8 mouse cellular contexts compared by ENCODE assay signal in the genomic region with DNA sequence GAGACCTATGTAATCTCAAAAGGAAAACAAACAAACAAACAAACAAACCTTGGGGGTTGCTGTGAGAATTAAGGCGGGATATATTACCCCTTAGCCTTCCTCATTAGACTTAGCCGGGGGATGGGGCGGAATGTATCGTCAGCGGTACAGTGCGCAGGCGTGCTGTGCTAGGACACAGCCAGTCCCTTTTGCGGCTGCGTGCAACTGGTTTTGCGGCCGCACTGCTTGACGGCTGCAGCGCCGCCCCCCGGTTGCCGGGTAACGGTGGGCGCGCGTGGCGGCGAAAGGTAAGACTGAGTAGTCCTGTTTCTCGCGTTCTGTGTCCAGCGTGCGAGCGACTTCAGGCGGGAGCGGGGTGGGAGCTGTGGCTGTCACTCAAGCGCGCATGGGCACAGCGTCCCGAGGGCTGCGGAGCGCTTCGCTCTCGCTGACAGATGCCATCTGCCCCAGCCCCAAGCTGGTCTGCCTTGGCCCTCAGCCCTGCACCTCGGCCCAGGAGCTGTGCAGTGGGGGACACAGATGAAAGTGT. TPM values are rescaled to one million over a fixed set of nuclear protein-coding genes. Genes with fewer than 3 reads are reported as not detected.
DNase-seq lines count a peak whose midpoint lies in the region; ATAC-seq and TF ChIP-seq lines count a peak whose summit lies in the region.

A gene (plus strand): TSS at position 223 of the 529 bp plus-strand sequence.

- in situ Hi-C loops in CH12.LX (cut with MboI; ENCODE audit: low pct_ligation_motif_present, low pct_unique_long_range_greater_than_20kb, low sequenced_read_pairs) = loop anchor here (10.0 to 25.0 kb wide), 2 partner anchors 157 to 490 kb away; no protein-coding TSS in a partner anchor

- peak within 1 kb of the TSS; percentile 50; the same call in 1 of the 2 replicates for H3K27ac ChIP-seq in CH12.LX (ENCODE audit: insufficient read depth, low read depth)
- peak within 1 kb of the TSS; percentile 80 for H3K27ac ChIP-seq in forebrain, embryonic 12.5 days
- peak within 1 kb of the TSS; percentile 52 for H3K27ac ChIP-seq in heart, postnatal 0 days (ENCODE audit: low read depth)
- H3K27ac ChIP-seq in liver, embryonic 16.5 days (ENCODE audit: low read length) = peak within 1 kb of the TSS; percentile 65; the same call in 1 of the 2 replicates
- H3K27ac ChIP-seq in neural tube, embryonic 13.5 days (replicated peaks) = peak within 1 kb of the TSS; percentile 86
- H3K27ac ChIP-seq in testis, adult 2 months (ENCODE audit: control insufficient read depth, insufficient read depth, low read depth, low read length) = peak within 1 kb of the TSS; percentile 35; the same call in 1 of the 2 replicates

- peak; percentile 95 for ATAC-seq in forebrain, embryonic 12.5 days (ENCODE audit: low FRiP score)
- ATAC-seq in heart, postnatal 0 days (ENCODE audit: insufficient read depth, low read depth) = peak; percentile 95
- peak; percentile 87 for ATAC-seq in liver, embryonic 16.5 days (ENCODE audit: low read depth)
- peak; percentile 96 for ATAC-seq in neural tube, embryonic 13.5 days (ENCODE audit: low read depth)

- no peaks in the 10 kb centered on the region for H3K27me3 ChIP-seq in CH12.LX (replicated peaks)
- no peaks in the 10 kb centered on the region for H3K27me3 ChIP-seq in forebrain, embryonic 12.5 days
- H3K27me3 ChIP-seq in heart, postnatal 0 days (ENCODE audit: control insufficient read depth, insufficient read depth, low read length) = no peaks in the 10 kb centered on the region
- H3K27me3 ChIP-seq in liver, embryonic 16.5 days (ENCODE audit: control insufficient read depth, insufficient read depth, low read depth, low read length) = no peaks in the 10 kb centered on the region
- no peaks in the 10 kb centered on the region for H3K27me3 ChIP-seq in neural tube, embryonic 13.5 days
- no peaks in the 10 kb centered on the region for H3K27me3 ChIP-seq in testis, adult 2 months (ENCODE audit: control insufficient read depth, insufficient read depth, low read length)

- peak within 1 kb of the TSS; percentile 74 for H3K4me2 ChIP-seq in CH12.LX (ENCODE audit: insufficient read depth, low read depth, poor library complexity, severe bottlenecking)
- peak within 1 kb of the TSS; percentile 72 for H3K4me2 ChIP-seq in forebrain, embryonic 12.5 days
- H3K4me2 ChIP-seq in heart, postnatal 0 days (ENCODE audit: low read depth, low read length) = peak within 1 kb of the TSS; percentile 76
- H3K4me2 ChIP-seq in liver, embryonic 16.5 days (ENCODE audit: low read depth, low read length) = peak within 1 kb of the TSS; percentile 83
- peak within 1 kb of the TSS; percentile 77 for H3K4me2 ChIP-seq in neural tube, embryonic 13.5 days

- peaks cover 6 to 61% of the 10 kb centered on the region in 2 experiments for H3K4me1 ChIP-seq in CH12.LX (ENCODE audit: control insufficient read depth in 1 of 2, insufficient read depth in 2 of 2)
- H3K4me1 ChIP-seq in forebrain, embryonic 12.5 days = peaks cover 6% of the 10 kb centered on the region; the same call in 1 of the 2 replicates
- peaks cover 10% of the 10 kb centered on the region; the same call in 1 of the 2 replicates for H3K4me1 ChIP-seq in heart, postnatal 0 days (ENCODE audit: control insufficient read depth, insufficient read depth)
- peaks cover 15% of the 10 kb centered on the region for H3K4me1 ChIP-seq in liver, embryonic 16.5 days (ENCODE audit: control insufficient read depth, low read depth, low read length)
- peaks cover 13% of the 10 kb centered on the region for H3K4me1 ChIP-seq in neural tube, embryonic 13.5 days (replicated peaks)
- H3K4me1 ChIP-seq in testis, adult 2 months (ENCODE audit: control insufficient read depth, insufficient read depth, low read length) = peaks cover 3% of the 10 kb centered on the region

- no peak for TF ChIP-seq RAD21 in CH12.LX (IDR thresholded peaks at IDR 0.05; ENCODE audit: low read depth, low read length)

- no peak for TF ChIP-seq CTCF in CH12.LX (conservative IDR thresholded peaks at IDR 0.05 in 1 of 2, IDR thresholded peaks at IDR 0.05 in 1 of 2; ENCODE audit: low read depth in 2 of 2, low read length in 2 of 2)
- no peak for TF ChIP-seq CTCF in heart, postnatal 0 days (IDR thresholded peaks at IDR 0.05; ENCODE audit: low read depth)
- TF ChIP-seq CTCF in testis, adult 2 months (IDR thresholded peaks at IDR 0.05; ENCODE audit: control insufficient read depth, insufficient read depth, insufficient replicate concordance, low read depth, low read length) = no peak; the same call in 1 of the 2 replicates

- peaks cover 7 to 32% of the 10 kb centered on the region in 2 experiments for H3K36me3 ChIP-seq in CH12.LX (replicated peaks in 1 of 2; ENCODE audit: control insufficient read depth in 1 of 2, insufficient read depth in 1 of 2, low read length in 1 of 2)
- H3K36me3 ChIP-seq in forebrain, embryonic 12.5 days (replicated peaks) = peaks cover 16% of the 10 kb centered on the region
- H3K36me3 ChIP-seq in heart, postnatal 0 days (replicated peaks; ENCODE audit: control insufficient read depth, insufficient read depth, low read length) = peaks cover 17% of the 10 kb centered on the region
- no peaks in the 10 kb centered on the region for H3K36me3 ChIP-seq in liver, embryonic 16.5 days (ENCODE audit: control insufficient read depth, insufficient read depth)
- peaks cover 19% of the 10 kb centered on the region for H3K36me3 ChIP-seq in neural tube, embryonic 13.5 days
- no peaks in the 10 kb centered on the region for H3K36me3 ChIP-seq in testis, adult 2 months (ENCODE audit: control insufficient read depth, insufficient read depth, low read length)

- DNase-seq in CH12.LX (ENCODE audit: extremely low read depth) = peak; percentile 97
- peak; percentile 93 for DNase-seq in c-Kit-positive CD71-positive TER-119-negative erythroid progenitor cells, embryonic 14.5 days (ENCODE audit: low read depth)
- peak; percentile 96 for DNase-seq in heart, postnatal 0 days (ENCODE audit: low spot score)
- peak; percentile 97 to 98 for DNase-seq in kidney, postnatal 4 days

- TF ChIP-seq POLR2A in CH12.LX (IDR thresholded peaks at IDR 0.05; ENCODE audit: low read depth, low read length) = peak; percentile 84
- TF ChIP-seq POLR2A in testis, adult 2 months (IDR thresholded peaks at IDR 0.05; ENCODE audit: control insufficient read depth, low read depth, low read length) = peak; percentile 73

- H3K4me3 ChIP-seq in CH12.LX (replicated peaks in 1 of 3; ENCODE audit: low read depth in 2 of 3, low read length in 2 of 3, poor library complexity in 1 of 3) = peak within 1 kb of the TSS; percentile 85 to 93 (median 85)
- peak within 1 kb of the TSS; percentile 59 for H3K4me3 ChIP-seq in forebrain, embryonic 12.5 days (replicated peaks)
- H3K4me3 ChIP-seq in heart, postnatal 0 days (ENCODE audit: low read depth, low read length) = peak within 1 kb of the TSS; percentile 63
- peak within 1 kb of the TSS; percentile 75 for H3K4me3 ChIP-seq in liver, embryonic 16.5 days (ENCODE audit: low read depth, low read length)
- peak within 1 kb of the TSS; percentile 79 for H3K4me3 ChIP-seq in neural tube, embryonic 13.5 days
- H3K4me3 ChIP-seq in testis, adult 2 months (ENCODE audit: control insufficient read depth, low read depth, low read length) = peak within 1 kb of the TSS; percentile 86

- dilution Hi-C loops in CH12.LX (cut with MboI; ENCODE audit: extremely low pct_ligation_motif_present, extremely low pct_unique_long_range_greater_than_20kb, low sequenced_read_pairs) = no loop called here

- peak within 1 kb of the TSS; percentile 74 for H3K9ac ChIP-seq in CH12.LX (ENCODE audit: insufficient read depth, low read depth)
- peak within 1 kb of the TSS; percentile 74 for H3K9ac ChIP-seq in forebrain, embryonic 12.5 days
- peak within 1 kb of the TSS; percentile 56 for H3K9ac ChIP-seq in heart, postnatal 0 days (replicated peaks; ENCODE audit: low read depth, low read length)
- H3K9ac ChIP-seq in liver, embryonic 16.5 days (ENCODE audit: low read depth, low read length) = peak within 1 kb of the TSS; percentile 79
- peak within 1 kb of the TSS; percentile 88 for H3K9ac ChIP-seq in neural tube, embryonic 13.5 days

- WGBS in forebrain, embryonic 12.5 days = 0% methylated on average over 38 of the region's 38 CpGs
- WGBS in heart, postnatal 0 days = under 1% methylated on average over 38 of the region's 38 CpGs
- WGBS in liver, embryonic 16.5 days (ENCODE audit: insufficient replicate concordance) = under 1% methylated on average over 38 of the region's 38 CpGs
- WGBS in neural tube, embryonic 13.5 days = under 1% methylated on average over 38 of the region's 38 CpGs

- TF ChIP-seq EP300 in CH12.LX (IDR thresholded peaks at IDR 0.05; ENCODE audit: low read length) = no peak
- no peak for TF ChIP-seq EP300 in heart, postnatal 0 days (IDR thresholded peaks at IDR 0.05; ENCODE audit: low read depth)

- H3K9me3 ChIP-seq in CH12.LX (replicated peaks; ENCODE audit: low read length) = no peaks in the 10 kb centered on the region
- no peaks in the 10 kb centered on the region for H3K9me3 ChIP-seq in forebrain, embryonic 12.5 days
- no peaks in the 10 kb centered on the region for H3K9me3 ChIP-seq in heart, postnatal 0 days (replicated peaks; ENCODE audit: control insufficient read depth, low read length)
- H3K9me3 ChIP-seq in liver, embryonic 16.5 days (replicated peaks; ENCODE audit: control insufficient read depth, low read length) = no peaks in the 10 kb centered on the region
- no peaks in the 10 kb centered on the region for H3K9me3 ChIP-seq in neural tube, embryonic 13.5 days

- no peaks in the 10 kb centered on the region; the same call in 1 of the 2 replicates for H3K79me2 ChIP-seq in CH12.LX (replicated peaks; ENCODE audit: control insufficient read depth, extremely low read depth, insufficient read depth, poor library complexity, severe bottlenecking)

TF ChIP-seq in CH12.LX, 34 proteins besides CTCF, POLR2A, EP300 and RAD21 (continues in another document):
- 0 out of 2 replicates have a peak, but pooled peaks have one; percentile 46 for TF ChIP-seq TBP (conservative IDR thresholded peaks at IDR 0.05; ENCODE audit: low read depth, low read length)
- TF ChIP-seq MAZ (IDR thresholded peaks at IDR 0.05; ENCODE audit: low read depth, low read length) = no peak
- peak; percentile 71; the same call in 1 of the 2 replicates for TF ChIP-seq POLR2AphosphoS2 (IDR thresholded peaks at IDR 0.05; ENCODE audit: low read depth, low read length)
- TF ChIP-seq NRF1 (IDR thresholded peaks at IDR 0.05; ENCODE audit: low read depth, low read length) = peak; percentile 93
- no peak for TF ChIP-seq JUND (conservative IDR thresholded peaks at IDR 0.05; ENCODE audit: low read depth, low read length)

RNA-seq across cellular contexts. Expression of the gene that starts here (rescaled TPM):
- total RNA-seq in CH12.LX (2012; rRNA removed) (17.2 and 18.4 TPM in 2 replicates), CH12.LX (2014; rRNA removed) (18.2 and 20.4 TPM in 2 replicates)
- 30.1 and 33.8 TPM in 2 replicates for polyA plus RNA-seq in CH12.LX (2012; ENCODE audit: insufficient read length, low read depth)
- 30.3 and 30.9 TPM in 2 replicates for polyA plus RNA-seq in forebrain, embryonic 12.5 days (2016; fragmentation: Nextera tagmentation; extraction: Ambion mirVana)
- 6.0 and 11.5 TPM in 2 replicates for total RNA-seq in heart, postnatal 0 days (2014; rRNA removed; ENCODE audit: low replicate concordance)
- polyA plus RNA-seq in heart, postnatal 0 days (2015; fragmentation: Nextera tagmentation; extraction: Ambion mirVana) = 12.6 and 14.1 TPM in 2 replicates
- polyA plus RNA-seq in liver, embryonic 16.5 days (2015; fragmentation: Nextera tagmentation; extraction: Ambion mirVana) = 7.6 and 8.5 TPM in 2 replicates
- 31.7 and 32.3 TPM in 2 replicates for polyA plus RNA-seq in neural tube, embryonic 13.5 days (2015; fragmentation: Nextera tagmentation; extraction: Ambion mirVana)
- 1.4 and 2.2 TPM in 2 replicates for polyA plus RNA-seq in testis, adult 2 months (2012; rRNA removed)

Comparison
In these comparisons a context has a peak if more than half of its experiments do, and no peak if none do; other contexts are left out.
1. Peak in every context shown above with its lines: DNase-seq, ATAC-seq, H3K4me3 ChIP-seq and H3K27ac ChIP-seq.
2. H3K27ac ChIP-seq: peak in every context shown above with its lines; median percentile 86 in neural tube, embryonic 13.5 days; 80 in forebrain, embryonic 12.5 days; 65 in liver, embryonic 16.5 days; 52 in heart, postnatal 0 days; 50 in CH12.LX; 35 in testis, adult 2 months.